Mouse (Mus musculus): ENCODE results near the gene 4632433K11Rik. TPM values are rescaled to one million over a fixed set of nuclear protein-coding genes. Genes with fewer than 3 reads are reported as not detected.

Gene 4632433K11Rik
- polyA plus RNA-seq, 1 experiment from 2014 or later, result not detected

- Histone ChIP-seq H3K4me1 (peaks cover 42% of the 10 kb centered on the region), H3K27ac (peak within 1 kb of the TSS; percentile 88), H3K27me3 (ENCODE audit: poor library complexity, severe bottlenecking) (peaks cover 62% of the 10 kb centered on the region), H3K9me3 (no peaks in the 10 kb centered on the region; the same call in 1 of the 2 replicates), H3K4me3 (peak within 1 kb of the TSS; percentile 67), H3K36me3 (replicated peaks) (no peaks in the 10 kb centered on the region)
- peak; percentile 83 for DNase-seq (ENCODE audit: extremely low spot score, low spot score)
- WGBS, result 1% methylated on average over 65 of the region's 65 CpGs
Measured at GRCm38 (mm10) chr7:5051193-5052192, 17.6 kb downstream of the 4632433K11Rik start, which contains the start of gene Zfp580. Gene Zfp580, plus strand, starts transcription at chr7:5051538.

GRCm38 (mm10) chr7:5052438-5052837 lies 18.5 kb downstream of the 4632433K11Rik start:
- peaks cover 71% of the 10 kb centered on the region for H3K27me3 ChIP-seq (ENCODE audit: poor library complexity, severe bottlenecking)
- WGBS, result 4% methylated on average over 12 of the region's 12 CpGs
- H3K4me3 ChIP-seq, result peak overlapping the region; percentile 67
- H3K9me3 ChIP-seq, result no peaks in the 10 kb centered on the region; the same call in 1 of the 2 replicates
- no peaks in the 10 kb centered on the region for H3K36me3 ChIP-seq (replicated peaks)
- peak overlapping the region; percentile 60; the same call in 1 of the 2 replicates for H3K27ac ChIP-seq
- no peak for DNase-seq (ENCODE audit: extremely low spot score, low spot score)
- H3K4me1 ChIP-seq, result peaks cover 51% of the 10 kb centered on the region

- Histone ChIP-seq H3K27ac (peak overlapping the region; percentile 60; the same call in 1 of the 2 replicates), H3K9me3 (no peaks in the 10 kb centered on the region; the same call in 1 of the 2 replicates), H3K27me3 (ENCODE audit: poor library complexity, severe bottlenecking) (peaks cover 76% of the 10 kb centered on the region), H3K36me3 (replicated peaks) (no peaks in the 10 kb centered on the region), H3K4me3 (peak overlapping the region; percentile 67), H3K4me1 (peaks cover 56% of the 10 kb centered on the region)
- DNase-seq (ENCODE audit: extremely low spot score, low spot score), result no peak
- WGBS, result 2% methylated on average over 45 of the region's 45 CpGs
Measured at GRCm38 (mm10) chr7:5052931-5053343, 19.0 kb downstream of the 4632433K11Rik start.

- Histone ChIP-seq H3K27me3 (ENCODE audit: poor library complexity, severe bottlenecking) (peaks cover 83% of the 10 kb centered on the region), H3K9me3 (no peaks in the 10 kb centered on the region; the same call in 1 of the 2 replicates), H3K4me1 (peaks cover 57% of the 10 kb centered on the region), H3K36me3 (replicated peaks) (no peaks in the 10 kb centered on the region), H3K4me3 (peak overlapping the region; percentile 67), H3K27ac (0 out of 2 replicates have a peak overlapping the region, but pooled peaks have one; percentile 60)
- 8% methylated on average over 32 of the region's 32 CpGs for WGBS
- peak; percentile 26 for DNase-seq (ENCODE audit: extremely low spot score, low spot score)
Measured at GRCm38 (mm10) chr7:5053456-5054179, 19.7 kb downstream of the 4632433K11Rik start.

- no peaks in the 10 kb centered on the region for H3K9me3 ChIP-seq
- WGBS, result 2% methylated on average over 40 of the region's 55 CpGs
- peak overlapping the region; percentile 57 for H3K4me3 ChIP-seq
- peak overlapping the region; percentile 77 for H3K27ac ChIP-seq
- DNase-seq (ENCODE audit: extremely low spot score, low spot score), result peak; percentile 35
- H3K36me3 ChIP-seq (replicated peaks), result no peaks in the 10 kb centered on the region
- peaks cover 78% of the 10 kb centered on the region for H3K27me3 ChIP-seq (ENCODE audit: poor library complexity, severe bottlenecking)
- peaks cover 64% of the 10 kb centered on the region for H3K4me1 ChIP-seq
Measured at GRCm38 (mm10) chr7:5056651-5057263, 22.8 kb downstream of the 4632433K11Rik start.

GRCm38 (mm10) chr7:5057381-5057780 lies 23.5 kb downstream of the 4632433K11Rik start:
- H3K27ac ChIP-seq, result no peak overlapping the region
- no peak for DNase-seq (ENCODE audit: extremely low spot score, low spot score)
- H3K27me3 ChIP-seq (ENCODE audit: poor library complexity, severe bottlenecking), result peaks cover 72% of the 10 kb centered on the region
- no peaks in the 10 kb centered on the region for H3K9me3 ChIP-seq
- peak overlapping the region; percentile 57 for H3K4me3 ChIP-seq
- H3K36me3 ChIP-seq (replicated peaks), result no peaks in the 10 kb centered on the region
- WGBS, result 32% methylated on average over 8 of the region's 8 CpGs
- H3K4me1 ChIP-seq, result peaks cover 57% of the 10 kb centered on the region

- Histone ChIP-seq H3K27me3 (ENCODE audit: poor library complexity, severe bottlenecking) (peaks cover 68% of the 10 kb centered on the region), H3K4me1 (peaks cover 53% of the 10 kb centered on the region), H3K9me3 (no peaks in the 10 kb centered on the region), H3K27ac (no peak overlapping the region), H3K4me3 (peak overlapping the region; percentile 19; the same call in 1 of the 2 replicates), H3K36me3 (replicated peaks) (no peaks in the 10 kb centered on the region)
- 28% methylated on average over 11 of the region's 11 CpGs for WGBS
- no peak for DNase-seq (ENCODE audit: extremely low spot score, low spot score)
Measured at GRCm38 (mm10) chr7:5057804-5058203, 23.9 kb downstream of the 4632433K11Rik start.

- WGBS, result 94% methylated on average over 1 of the region's 1 CpGs
- DNase-seq (ENCODE audit: extremely low spot score, low spot score), result no peak
- Histone ChIP-seq H3K27me3 (ENCODE audit: poor library complexity, severe bottlenecking) (peaks cover 59% of the 10 kb centered on the region), H3K9me3 (no peaks in the 10 kb centered on the region), H3K4me1 (peaks cover 50% of the 10 kb centered on the region), H3K36me3 (replicated peaks) (no peaks in the 10 kb centered on the region), H3K4me3 (no peak overlapping the region), H3K27ac (no peak overlapping the region)
Measured at GRCm38 (mm10) chr7:5058631-5059030, 24.7 kb downstream of the 4632433K11Rik start.

GRCm38 (mm10) chr7:5059421-5059820 lies 25.5 kb downstream of the 4632433K11Rik start:
- peaks cover 4% of the 10 kb centered on the region for H3K36me3 ChIP-seq (replicated peaks)
- H3K9me3 ChIP-seq, result no peaks in the 10 kb centered on the region
- peak overlapping the region; percentile 97; the same call in 1 of the 2 replicates for H3K27ac ChIP-seq
- H3K4me1 ChIP-seq, result peaks cover 50% of the 10 kb centered on the region
- 92% methylated on average over 12 of the region's 12 CpGs for WGBS
- H3K4me3 ChIP-seq, result peak overlapping the region; percentile 67
- no peak for DNase-seq (ENCODE audit: extremely low spot score, low spot score)
- peaks cover 51% of the 10 kb centered on the region for H3K27me3 ChIP-seq (ENCODE audit: poor library complexity, severe bottlenecking)

- Histone ChIP-seq H3K4me1 (peaks cover 54% of the 10 kb centered on the region), H3K9me3 (no peaks in the 10 kb centered on the region), H3K4me3 (peak overlapping the region; percentile 67), H3K27ac (peak overlapping the region; percentile 97), H3K27me3 (ENCODE audit: poor library complexity, severe bottlenecking) (peaks cover 43% of the 10 kb centered on the region), H3K36me3 (replicated peaks) (peaks cover 10% of the 10 kb centered on the region)
- DNase-seq (ENCODE audit: extremely low spot score, low spot score), result peak; percentile 82
- 3% methylated on average over 27 of the region's 27 CpGs for WGBS
Measured at GRCm38 (mm10) chr7:5060239-5060731, 26.4 kb downstream of the 4632433K11Rik start.

- peak overlapping the region; percentile 67 for H3K4me3 ChIP-seq
- DNase-seq (ENCODE audit: extremely low spot score, low spot score), result peak; percentile 97
- peaks cover 34% of the 10 kb centered on the region for H3K27me3 ChIP-seq (ENCODE audit: poor library complexity, severe bottlenecking)
- peak overlapping the region; percentile 97 for H3K27ac ChIP-seq
- H3K4me1 ChIP-seq, result peaks cover 61% of the 10 kb centered on the region
- no peaks in the 10 kb centered on the region for H3K9me3 ChIP-seq
- WGBS, result under 1% methylated on average over 60 of the region's 60 CpGs
- peaks cover 19% of the 10 kb centered on the region for H3K36me3 ChIP-seq (replicated peaks)
Measured at GRCm38 (mm10) chr7:5060944-5061773, 27.2 kb downstream of the 4632433K11Rik start.

Data from forebrain, embryonic 10.5 days (tissue).